In genomic region chr4:43978521-43979443, GRCm38 (mm10) we compare ENCODE assay signal across 8 mouse cellular contexts. TPM values are rescaled to one million over a fixed set of nuclear protein-coding genes. Genes with fewer than 3 reads are reported as not detected.
DNase-seq lines count a peak whose midpoint lies in the region; ATAC-seq lines count a peak whose summit lies in the region.

No protein-coding gene starts in this region.

- H3K4me1 ChIP-seq in embryonic facial prominence, embryonic 13.5 days: peaks cover 32% of the 10 kb centered on the region
- peaks cover 27% of the 10 kb centered on the region for H3K4me1 ChIP-seq in heart, embryonic 15.5 days (replicated peaks)
- H3K4me1 ChIP-seq in neural tube, embryonic 13.5 days (replicated peaks): peaks cover 22% of the 10 kb centered on the region

- H3K4me3 ChIP-seq in embryonic facial prominence, embryonic 13.5 days: no peak overlapping the region
- no peak overlapping the region for H3K4me3 ChIP-seq in heart, embryonic 15.5 days
- H3K4me3 ChIP-seq in neural tube, embryonic 13.5 days: no peak overlapping the region

- H3K27me3 ChIP-seq in embryonic facial prominence, embryonic 13.5 days: no peaks in the 10 kb centered on the region
- H3K27me3 ChIP-seq in heart, embryonic 15.5 days: no peaks in the 10 kb centered on the region
- H3K27me3 ChIP-seq in neural tube, embryonic 13.5 days: no peaks in the 10 kb centered on the region

- DNase-seq in cerebellum, postnatal 4 days (ENCODE audit: low spot score in 2 of 2): peak; percentile 18 to 26
- DNase-seq in cerebellum, adult 18-20 months: no peak
- peak; percentile 34 to 43 for DNase-seq in kidney, postnatal 36 days
- no peak for DNase-seq in frontal cortex, postnatal 14 days (ENCODE audit: low spot score in 2 of 2)
- no peak for DNase-seq in frontal cortex, adult 2 months (ENCODE audit: extremely low spot score in 1 of 2, low spot score in 1 of 2)

- H3K27ac ChIP-seq in embryonic facial prominence, embryonic 13.5 days: peak overlapping the region; percentile 82
- peak overlapping the region; percentile 61 for H3K27ac ChIP-seq in heart, embryonic 15.5 days
- H3K27ac ChIP-seq in neural tube, embryonic 13.5 days (replicated peaks): peak overlapping the region; percentile 71

- no peaks in the 10 kb centered on the region for H3K9me3 ChIP-seq in embryonic facial prominence, embryonic 13.5 days
- H3K9me3 ChIP-seq in heart, embryonic 15.5 days (replicated peaks): no peaks in the 10 kb centered on the region
- H3K9me3 ChIP-seq in neural tube, embryonic 13.5 days: no peaks in the 10 kb centered on the region

- ATAC-seq in embryonic facial prominence, embryonic 13.5 days (ENCODE audit: insufficient number of reproducible peaks, insufficient read depth, low FRiP score, low TSS enrichment, low read depth): 0 out of 2 replicates have a peak, but pooled peaks have one; percentile 22
- peak; percentile 40 for ATAC-seq in heart, embryonic 15.5 days (replicated peaks; ENCODE audit: insufficient number of reproducible peaks, insufficient read depth, low FRiP score, low read depth)
- peak; percentile 33; the same call in 1 of the 2 replicates for ATAC-seq in neural tube, embryonic 13.5 days (ENCODE audit: low read depth)

- H3K36me3 ChIP-seq in embryonic facial prominence, embryonic 13.5 days: no peaks in the 10 kb centered on the region
- H3K36me3 ChIP-seq in heart, embryonic 15.5 days: no peaks in the 10 kb centered on the region
- H3K36me3 ChIP-seq in neural tube, embryonic 13.5 days: no peaks in the 10 kb centered on the region

- 14% methylated on average over 17 of the region's 17 CpGs for WGBS in embryonic facial prominence, embryonic 13.5 days
- WGBS in heart, embryonic 15.5 days: 38% methylated on average over 17 of the region's 17 CpGs
- WGBS in neural tube, embryonic 13.5 days: 15% methylated on average over 17 of the region's 17 CpGs

- H3K4me2 ChIP-seq in embryonic facial prominence, embryonic 13.5 days: peak overlapping the region; percentile 18; the same call in 1 of the 2 replicates
- H3K4me2 ChIP-seq in heart, embryonic 15.5 days: peak overlapping the region; percentile 23; the same call in 1 of the 2 replicates
- no peak overlapping the region for H3K4me2 ChIP-seq in neural tube, embryonic 13.5 days

- H3K9ac ChIP-seq in embryonic facial prominence, embryonic 13.5 days: 0 out of 2 replicates have a peak overlapping the region, but pooled peaks have one; percentile 11
- no peak overlapping the region for H3K9ac ChIP-seq in heart, embryonic 15.5 days
- H3K9ac ChIP-seq in neural tube, embryonic 13.5 days: no peak overlapping the region

RNA-seq across cellular contexts. Expression of gene Ccin, which starts 4.5 kb away (rescaled TPM):
- not detected in 2 replicates for polyA plus RNA-seq in embryonic facial prominence, embryonic 13.5 days (2015; fragmentation: Nextera tagmentation; extraction: Ambion mirVana)
- not detected in 2 replicates for polyA plus RNA-seq in heart, embryonic 15.5 days (2015; fragmentation: Nextera tagmentation; extraction: Ambion mirVana)
- not detected in 2 replicates for polyA plus RNA-seq in neural tube, embryonic 13.5 days (2015; fragmentation: Nextera tagmentation; extraction: Ambion mirVana)
- polyA plus RNA-seq in frontal cortex, adult 2 months (2012; rRNA removed): 0.06 TPM in 1 of 2 replicates, not detected in the other

RNA-seq across cellular contexts. Expression of gene Glipr2, which starts 21.6 kb away (rescaled TPM):
- 63.0 and 71.6 TPM in 2 replicates for polyA plus RNA-seq in embryonic facial prominence, embryonic 13.5 days (2015; fragmentation: Nextera tagmentation; extraction: Ambion mirVana)
- polyA plus RNA-seq in heart, embryonic 15.5 days (2015; fragmentation: Nextera tagmentation; extraction: Ambion mirVana): 44.3 and 53.2 TPM in 2 replicates
- polyA plus RNA-seq in neural tube, embryonic 13.5 days (2015; fragmentation: Nextera tagmentation; extraction: Ambion mirVana): 70.9 and 81.6 TPM in 2 replicates
- polyA plus RNA-seq in frontal cortex, adult 2 months (2012; rRNA removed): 4.6 and 5.4 TPM in 2 replicates

RNA-seq across cellular contexts. Expression of gene Clta, which starts 25.5 kb away (rescaled TPM):
- polyA plus RNA-seq in embryonic facial prominence, embryonic 13.5 days (2015; fragmentation: Nextera tagmentation; extraction: Ambion mirVana): 252 and 284 TPM in 2 replicates
- 130 and 146 TPM in 2 replicates for polyA plus RNA-seq in heart, embryonic 15.5 days (2015; fragmentation: Nextera tagmentation; extraction: Ambion mirVana)
- 346 and 355 TPM in 2 replicates for polyA plus RNA-seq in neural tube, embryonic 13.5 days (2015; fragmentation: Nextera tagmentation; extraction: Ambion mirVana)
- 440 and 454 TPM in 2 replicates for polyA plus RNA-seq in frontal cortex, adult 2 months (2012; rRNA removed)

Comparison
In these comparisons a context has a peak if more than half of its experiments do, and no peak if none do; other contexts are left out.
1. DNase-seq: peak in cerebellum, postnatal 4 days (2 of 2) and kidney, postnatal 36 days (2 of 2); none in cerebellum, adult 18-20 months (0 of 2), frontal cortex, postnatal 14 days (0 of 2) and frontal cortex, adult 2 months (0 of 2).
2. Peak in every context shown above with its lines, with median percentiles within 50 percentile points of each other: ATAC-seq and H3K27ac ChIP-seq.